Mouse (Mus musculus) brain, embryonic 14.5 days (tissue): ENCODE data around the gene March9. TPM values are rescaled to one million over a fixed set of nuclear protein-coding genes. Genes with fewer than 3 reads are reported as not detected.
"Not testable (repeated sequence)": the region's sequence is repeated elsewhere in the genome, so short reads cannot be mapped to it uniquely, and the experiment has no call there.

Experiments used
- DNase-seq: peaks from one replicate; pipeline ENCODE4 v3.0.0-alpha.2; 2011; ENCODE audit warnings: low read depth
- CTCF ChIP-seq: fragments of 200-500 bp; IDR thresholded peaks from 2 replicates; pipeline ENCODE4 v1.5.1; 2012; ENCODE audit warnings: inconsistent platforms, mild to moderate bottlenecking, moderate library complexity, borderline replicate concordance; ENCODE audit not compliant: insufficient read depth, insufficient read length; ENCODE audit errors: extremely low read depth
- POLR2A ChIP-seq: fragments of 200-500 bp; IDR thresholded peaks from 2 replicates; pipeline ENCODE4 v1.6.1; 2012; ENCODE audit warnings: mild to moderate bottlenecking, inconsistent platforms, borderline replicate concordance; ENCODE audit not compliant: poor library complexity, insufficient read depth, insufficient read length, severe bottlenecking; ENCODE audit errors: extremely low read depth
- polyA plus RNA-seq: library from polyadenylated mRNA; depleted of rRNA; stranded (reverse); fragments of >200 nt; gene quantifications from 2 replicates; pipeline ENCODE4 v1.2.3, GENCODE M21; 2012

The March9 gene
- polyA plus RNA-seq, 1 experiment: 51.7 TPM

GRCm38 (mm10) chr10:127069281-127070189 is 9.6 kb upstream of the March9 start:
- TF ChIP-seq CTCF (no peak), POLR2A (no peak)
- DNase-seq: peak; percentile 94

GRCm38 (mm10) chr10:127068360-127069038 is 8.5 kb upstream of the March9 start:
- no peak for TF ChIP-seq CTCF
- TF ChIP-seq POLR2A: no peak
- DNase-seq: no peak

- no peak for DNase-seq
- TF ChIP-seq POLR2A (no peak), CTCF (no peak)
These were observed 6.6 kb upstream of the March9 start for GRCm38 (mm10) chr10:127066519-127067018.

- no peak for TF ChIP-seq POLR2A
- TF ChIP-seq CTCF: no peak
- DNase-seq: no peak
These were observed 6.0 kb upstream of the March9 start for GRCm38 (mm10) chr10:127065981-127066380.

- TF ChIP-seq CTCF (no peak), POLR2A (no peak)
- peak; percentile 64 for DNase-seq
These were observed 4.2 kb upstream of the March9 start for GRCm38 (mm10) chr10:127063913-127064870.

GRCm38 (mm10) chr10:127063239-127063872 is 3.4 kb upstream of the March9 start, which contains the start of gene Cdk4:
Gene Cdk4, plus strand, starts transcription at chr10:127063534.
- peak; percentile 100 for DNase-seq
- TF ChIP-seq POLR2A: peak; percentile 70; the same call in 1 of the 2 replicates
- no peak for TF ChIP-seq CTCF

- DNase-seq: no peak
- TF ChIP-seq POLR2A (no peak), CTCF (no peak)
These were observed 2.5 kb upstream of the March9 start for GRCm38 (mm10) chr10:127062503-127062902.

- not testable (repeated sequence) for DNase-seq
These were observed 2.1 kb upstream of the March9 start for GRCm38 (mm10) chr10:127062101-127062500.

GRCm38 (mm10) chr10:127061513-127061912 is 1.5 kb upstream of the March9 start:
- TF ChIP-seq POLR2A (no peak), CTCF (no peak)
- no peak for DNase-seq

- no peak for TF ChIP-seq CTCF
- no peak for TF ChIP-seq POLR2A
- DNase-seq: peak; percentile 60
These were observed 1.1 kb upstream of the March9 start for GRCm38 (mm10) chr10:127061085-127061484.
